Comparison of ENCODE assay signal across 13 mouse cellular contexts in genomic region chr11:95828181-95828964, GRCm38 (mm10). TPM values are rescaled to one million over a fixed set of nuclear protein-coding genes. Genes with fewer than 3 reads are reported as not detected.
DNase-seq lines count a peak whose midpoint lies in the region; ATAC-seq and TF ChIP-seq lines count a peak whose summit lies in the region.
"Had no signal": no experiment of that assay in that cellular context is flagged by ENCODE, and none has a peak within 500 bp of the region (broad histone marks: within the 10 kb centered on the region; RNA-seq: fewer than 3 reads in every experiment).

No protein-coding gene starts in this region.

- H3K9ac ChIP-seq in liver, embryonic 14.5 days (replicated peaks) = no peak overlapping the region
- H3K9ac ChIP-seq: lung, embryonic 14.5 days; midbrain, embryonic 12.5 days had no signal

- no peak for DNase-seq in liver, embryonic 14.5 days (ENCODE audit: low read depth in 3 of 3, low spot score in 3 of 3)
- no peak for DNase-seq in liver
- DNase-seq in adipocyte (ENCODE audit: low spot score) = peak; percentile 37
- peak; percentile 45 for DNase-seq in thymus, postnatal 25 days
- no peak for DNase-seq in embryo, embryonic 10.5 days (ENCODE audit: low spot score)
- DNase-seq: kidney, adult 11 months; layer of hippocampus, adult 9-11 months had no signal

- peaks cover 26% of the 10 kb centered on the region for H3K9me3 ChIP-seq in erythroblast, embryonic 14.5 days (ENCODE audit: control insufficient read depth, low read length)
- no peaks in the 10 kb centered on the region for H3K9me3 ChIP-seq in liver, embryonic 14.5 days (ENCODE audit: control insufficient read depth, low read length)
- H3K9me3 ChIP-seq: midbrain, embryonic 12.5 days had no signal

- no peak for TF ChIP-seq CTCF in liver, embryonic 14.5 days (IDR thresholded peaks at IDR 0.05; ENCODE audit: low read depth)

- H3K36me3 ChIP-seq in erythroblast, embryonic 14.5 days (ENCODE audit: control insufficient read depth) = peaks cover 57% of the 10 kb centered on the region
- no peaks in the 10 kb centered on the region for H3K36me3 ChIP-seq in liver, embryonic 14.5 days (replicated peaks; ENCODE audit: control insufficient read depth, insufficient read depth, low read depth)
- H3K36me3 ChIP-seq: midbrain, embryonic 12.5 days had no signal

- H3K4me2 ChIP-seq in liver, embryonic 14.5 days (ENCODE audit: low read depth) = no peak overlapping the region
- H3K4me2 ChIP-seq: lung, embryonic 14.5 days; midbrain, embryonic 12.5 days had no signal

- no peak overlapping the region for H3K27ac ChIP-seq in liver, embryonic 14.5 days
- H3K27ac ChIP-seq: macrophage; midbrain, embryonic 12.5 days had no signal

- peaks cover 86% of the 10 kb centered on the region for H3K4me1 ChIP-seq in erythroblast, embryonic 14.5 days (ENCODE audit: control insufficient read depth)
- H3K4me1 ChIP-seq in liver, embryonic 14.5 days (replicated peaks; ENCODE audit: control insufficient read depth in 2 of 2, insufficient read depth in 2 of 2, low read length in 1 of 2) = peaks cover 15 to 42% of the 10 kb centered on the region in 2 experiments

- 31% methylated on average over 11 of the region's 11 CpGs for whole genome bisulfite sequencing in liver, embryonic 14.5 days (ENCODE audit: insufficient replicate concordance)

- H3K27me3 ChIP-seq in erythroblast, embryonic 14.5 days (ENCODE audit: control insufficient read depth) = peaks cover 73% of the 10 kb centered on the region
- peaks cover 56% of the 10 kb centered on the region for H3K27me3 ChIP-seq in liver, embryonic 14.5 days (ENCODE audit: control insufficient read depth, insufficient read depth, low read length)

- no peak for ATAC-seq in erythroblast, adult 5-6 weeks (replicated peaks; ENCODE audit: low FRiP score, poor library complexity, severe bottlenecking)
- ATAC-seq in liver, embryonic 14.5 days (ENCODE audit: insufficient read depth) = no peak
- ATAC-seq: hindbrain, embryonic 16.5 days had no signal

- peak; percentile 26; the same call in 1 of the 2 replicates for TF ChIP-seq EP300 in liver, embryonic 14.5 days (IDR thresholded peaks at IDR 0.05; ENCODE audit: low read depth)

- H3K4me3 ChIP-seq in erythroblast, embryonic 14.5 days (replicated peaks) = peak overlapping the region; percentile 61
- no peak overlapping the region for H3K4me3 ChIP-seq in liver, embryonic 14.5 days (ENCODE audit: insufficient read depth in 1 of 2, low read depth in 2 of 2, low read length in 2 of 2)
- H3K4me3 ChIP-seq: midbrain, embryonic 12.5 days had no signal

RNA-seq across cellular contexts. Expression of gene Phospho1, which starts 4.1 kb away (rescaled TPM):
- 161 and 210 TPM in 2 replicates for polyA plus RNA-seq in erythroblast, embryonic 14.5 days (2012)
- total RNA-seq in erythroblast, adult 5-6 weeks (2015; ENCODE audit: low replicate concordance) = 71.9 and 86.1 TPM in 2 replicates
- 54.2 and 57.9 TPM in 2 replicates for total RNA-seq in erythroblast, adult 5-6 weeks (2017; ENCODE audit: low replicate concordance)
- 21.4 and 22.0 TPM in 2 replicates for polyA plus RNA-seq in liver, embryonic 14.5 days (2012; rRNA removed)
- polyA plus RNA-seq in liver, embryonic 14.5 days (2014; fragmentation: Nextera tagmentation; extraction: Ambion mirVana) = 5.7 and 6.6 TPM in 2 replicates
- polyA plus RNA-seq: hindbrain, embryonic 16.5 days; lung, embryonic 14.5 days; midbrain, embryonic 12.5 days had no signal

RNA-seq across cellular contexts. Expression of gene Gngt2, which starts 8.6 kb away (rescaled TPM):
- polyA plus RNA-seq in erythroblast, embryonic 14.5 days (2012) = 0.18 and 0.59 TPM in 2 replicates
- 9.8 and 15.0 TPM in 2 replicates for total RNA-seq in erythroblast, adult 5-6 weeks (2015; ENCODE audit: low replicate concordance)
- 9.4 and 13.0 TPM in 2 replicates for total RNA-seq in erythroblast, adult 5-6 weeks (2017; ENCODE audit: low replicate concordance)
- polyA plus RNA-seq in liver, embryonic 14.5 days (2012; rRNA removed) = 6.9 and 13.0 TPM in 2 replicates
- polyA plus RNA-seq in liver, embryonic 14.5 days (2014; fragmentation: Nextera tagmentation; extraction: Ambion mirVana) = 16.5 and 17.5 TPM in 2 replicates

RNA-seq across cellular contexts. Expression of gene Abi3, which starts 13.9 kb away (rescaled TPM):
- 0.61 and 1.0 TPM in 2 replicates for polyA plus RNA-seq in erythroblast, embryonic 14.5 days (2012)
- 4.8 and 6.7 TPM in 2 replicates for total RNA-seq in erythroblast, adult 5-6 weeks (2015; ENCODE audit: low replicate concordance)
- 3.5 and 5.5 TPM in 2 replicates for total RNA-seq in erythroblast, adult 5-6 weeks (2017; ENCODE audit: low replicate concordance)
- polyA plus RNA-seq in liver, embryonic 14.5 days (2012; rRNA removed) = 4.9 and 6.2 TPM in 2 replicates
- polyA plus RNA-seq in liver, embryonic 14.5 days (2014; fragmentation: Nextera tagmentation; extraction: Ambion mirVana) = 2.3 and 3.8 TPM in 2 replicates

Comparison
In these comparisons a context has a peak if more than half of its experiments do, and no peak if none do; other contexts are left out.
1. DNase-seq: peak in adipocyte (single experiment) and thymus, postnatal 25 days (single experiment); none in liver, embryonic 14.5 days (0 of 3), liver (single experiment) and embryo, embryonic 10.5 days (single experiment).